Mouse (Mus musculus) C2C12 (cell line): Measurements from ENCODE around the gene Fbxo31.

Source experiments
- CEBPB ChIP-seq: IDR thresholded peaks from one replicate; pipeline ENCODE4 v1.6.1; 2011; ENCODE audit warnings: low read depth, mild to moderate bottlenecking, control low read depth, moderate library complexity
- CTCF ChIP-seq: IDR thresholded peaks from one replicate; pipeline ENCODE4 v1.5.1; 2011; ENCODE audit not compliant: control insufficient read depth, insufficient read depth, insufficient read length
- FOSL1 ChIP-seq: IDR thresholded peaks from one replicate; pipeline ENCODE4 v1.8.0; 2011; ENCODE audit warnings: mild to moderate bottlenecking, low read length; ENCODE audit not compliant: poor library complexity, insufficient read depth, severe bottlenecking
- MAX ChIP-seq: IDR thresholded peaks from one replicate; pipeline ENCODE4 v1.6.1; 2011; ENCODE audit warnings: mild to moderate bottlenecking, control low read depth
- USF1 ChIP-seq: IDR thresholded peaks from one replicate; pipeline ENCODE4 v1.6.1; 2011; ENCODE audit warnings: low read depth, mild to moderate bottlenecking, control low read depth, moderate library complexity

DNA sequence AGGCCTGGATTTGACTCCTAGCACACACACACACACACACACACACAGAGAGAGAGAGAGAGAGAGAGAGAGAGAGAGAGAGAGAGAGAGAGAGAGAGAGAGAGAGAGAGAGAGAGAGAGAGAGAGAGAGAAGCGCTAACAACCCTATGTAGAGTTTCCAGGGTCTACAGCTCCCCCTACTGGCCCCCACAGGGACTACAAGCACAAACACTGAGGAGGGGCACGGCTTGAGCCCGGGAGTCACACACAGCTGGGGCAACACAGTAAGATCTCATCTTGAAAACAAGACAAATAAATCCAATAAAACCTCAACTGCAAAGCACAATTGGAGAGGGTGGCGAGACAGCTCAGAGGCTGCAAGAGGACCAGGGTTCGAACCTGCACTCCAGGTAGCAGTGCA, 46.2 kb downstream of the Fbxo31 start:
- TF ChIP-seq CTCF (no peak), USF1 (no peak), MAX (no peak), FOSL1 (no peak), CEBPB (no peak)
